Mouse (Mus musculus): ENCODE data around the gene 4930558C23Rik. TPM values are rescaled to one million over a fixed set of nuclear protein-coding genes. Genes with fewer than 3 reads are reported as not detected.
A peak's percentile ranks its signal among the peaks of the same experiment; 100 is the strongest.
"Not testable (repeated sequence)": the region's sequence is repeated elsewhere in the genome, so short reads cannot be mapped to it uniquely, and the experiment has no call there.

The 4930558C23Rik gene
- total RNA-seq (2022) = not detected

DNA sequence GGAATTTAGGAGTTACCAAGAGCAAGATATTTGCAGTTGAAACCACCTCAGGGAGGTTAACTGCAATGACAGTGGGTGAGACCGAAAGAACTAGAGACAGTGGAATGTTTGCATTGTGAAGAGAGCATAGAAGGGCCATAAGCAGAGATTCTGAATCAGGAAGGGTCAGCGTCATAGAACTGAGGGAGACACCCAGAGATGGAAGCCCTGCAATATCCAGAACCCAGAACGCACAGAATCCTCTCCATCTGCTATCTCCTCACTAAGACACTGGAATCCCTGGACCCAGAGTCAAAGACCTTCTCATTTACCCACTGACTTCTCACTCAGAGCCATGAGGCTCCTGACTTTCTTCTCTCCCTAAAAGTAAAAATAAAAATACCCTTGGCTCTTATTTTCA, at the start of gene 4930558C23Rik:
Gene 4930558C23Rik, minus strand, starts transcription at position 101 of the 400 bp plus-strand sequence.
- no peak for DNase-seq

DNA sequence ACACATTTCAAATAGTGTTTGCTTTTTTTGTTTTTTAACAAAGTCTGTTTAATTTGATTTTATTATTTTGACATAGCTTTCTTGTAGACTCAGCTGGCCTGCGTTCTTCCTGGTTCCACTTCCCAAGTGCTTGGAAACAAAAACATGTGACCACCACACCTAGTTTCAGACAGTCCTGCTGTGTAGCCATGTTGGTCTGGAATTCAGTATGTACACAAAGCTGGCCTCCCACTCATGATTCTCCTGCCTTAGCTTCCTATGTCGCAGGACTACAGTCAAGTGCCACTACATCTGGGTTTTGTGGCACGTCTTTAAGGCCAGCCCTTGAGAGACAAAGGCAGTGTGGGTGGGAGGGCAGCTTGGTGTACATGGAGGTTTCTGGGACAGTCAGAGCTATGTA, 48.3 kb upstream of the 4930558C23Rik start:
- DNase-seq = no peak

DNA sequence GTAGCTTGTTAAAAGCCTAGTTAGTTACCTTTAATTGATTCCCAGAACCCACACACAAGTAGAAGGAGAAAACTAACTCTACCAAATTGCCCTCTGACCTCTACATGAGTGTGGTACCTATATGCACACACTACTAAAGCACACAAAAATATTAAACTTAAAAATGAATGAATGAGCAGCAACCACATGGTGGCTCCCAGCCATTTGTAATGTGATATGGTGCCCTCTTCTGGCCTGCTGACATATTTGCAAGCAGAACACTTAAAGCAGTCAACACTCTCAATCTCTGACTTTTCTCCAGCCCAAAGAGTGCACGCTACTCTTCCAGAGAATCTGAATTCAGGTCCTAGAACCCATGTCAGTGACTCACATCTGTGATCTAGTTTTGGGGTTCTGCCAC, 47.8 kb upstream of the 4930558C23Rik start:
- no peak for DNase-seq

- DNase-seq = no peak
These were observed 42.7 kb upstream of the 4930558C23Rik start for GRCm38 (mm10) chr3:95445311-95445710.

DNA sequence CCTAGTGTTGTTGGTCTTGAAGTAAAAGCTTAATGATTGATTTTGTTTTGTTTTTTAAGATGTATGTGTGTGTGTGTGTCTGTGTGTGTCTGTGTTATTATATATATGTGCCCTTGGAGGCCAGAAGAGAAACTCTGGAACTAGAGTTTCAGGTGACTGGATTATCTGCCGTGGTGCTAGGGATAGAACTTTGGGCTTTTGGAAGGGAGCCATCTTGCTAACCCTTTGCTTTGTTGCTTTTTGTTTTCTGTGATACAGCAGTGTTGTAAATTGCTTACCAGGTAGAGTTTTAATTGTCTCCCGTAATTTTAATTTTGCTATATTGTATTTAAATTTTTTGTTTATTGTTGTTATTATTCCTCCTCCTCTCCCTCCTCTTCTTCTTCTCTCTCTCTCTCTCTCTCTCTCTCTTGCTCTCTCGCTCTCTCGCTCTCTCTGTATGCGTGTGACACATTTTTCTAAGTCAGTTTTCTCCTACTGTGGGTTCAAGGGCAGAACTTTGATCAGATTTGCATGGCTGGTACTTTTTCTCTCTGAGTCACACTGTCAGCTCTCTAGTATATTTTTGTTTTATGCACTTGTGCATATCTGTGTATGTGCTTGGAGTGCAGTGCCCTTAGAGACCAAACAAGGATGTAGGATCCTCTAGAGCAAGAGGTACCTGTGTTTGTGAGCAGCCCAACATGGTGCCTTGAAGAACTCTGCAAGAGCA, 39.9 kb upstream of the 4930558C23Rik start:
- DNase-seq = no peak

DNA sequence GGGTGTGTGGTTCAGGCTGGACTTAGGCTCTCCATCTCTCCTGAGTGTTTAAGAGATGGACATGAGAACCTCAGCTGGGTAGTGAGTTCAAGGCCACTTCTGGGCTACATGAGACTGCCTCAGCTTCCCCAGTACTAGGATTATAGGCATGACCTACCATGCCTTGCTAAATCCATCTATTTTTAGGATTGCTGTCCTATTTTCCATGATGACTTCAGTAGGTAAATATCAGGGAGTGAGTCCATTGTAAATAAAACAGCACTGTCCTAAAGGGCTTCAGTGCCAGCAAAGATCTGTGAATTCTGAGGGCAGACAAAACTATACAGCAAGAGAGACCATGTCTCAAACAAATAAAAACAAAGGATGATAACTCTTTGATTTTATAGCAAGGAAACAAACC, 37.0 kb upstream of the 4930558C23Rik start:
- DNase-seq = no peak

- not testable (repeated sequence) for DNase-seq
These were observed 36.0 kb upstream of the 4930558C23Rik start for GRCm38 (mm10) chr3:95438636-95439035.

DNA sequence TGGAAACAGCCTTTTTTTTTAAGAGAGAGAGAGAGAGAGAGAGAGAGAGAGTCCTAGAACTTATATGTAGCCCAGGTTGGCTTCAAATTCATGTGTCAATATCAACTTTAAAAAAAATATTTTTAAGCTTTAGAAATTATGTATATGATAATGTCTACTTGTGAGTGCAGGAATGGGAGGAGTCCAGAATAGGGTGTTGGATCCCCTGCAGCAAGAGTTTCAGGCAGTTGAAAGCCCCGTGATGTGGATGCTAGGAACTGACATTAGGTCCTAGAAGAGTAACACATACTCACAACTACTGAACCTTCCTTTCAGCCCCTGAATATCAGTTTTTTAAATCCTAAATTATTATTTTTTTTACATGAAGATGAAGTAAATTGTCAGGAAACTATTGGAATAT, 32.9 kb upstream of the 4930558C23Rik start:
- DNase-seq = no peak

GRCm38 (mm10) chr3:95434983-95435370, 32.3 kb upstream of the 4930558C23Rik start:
- DNase-seq = no peak

DNA sequence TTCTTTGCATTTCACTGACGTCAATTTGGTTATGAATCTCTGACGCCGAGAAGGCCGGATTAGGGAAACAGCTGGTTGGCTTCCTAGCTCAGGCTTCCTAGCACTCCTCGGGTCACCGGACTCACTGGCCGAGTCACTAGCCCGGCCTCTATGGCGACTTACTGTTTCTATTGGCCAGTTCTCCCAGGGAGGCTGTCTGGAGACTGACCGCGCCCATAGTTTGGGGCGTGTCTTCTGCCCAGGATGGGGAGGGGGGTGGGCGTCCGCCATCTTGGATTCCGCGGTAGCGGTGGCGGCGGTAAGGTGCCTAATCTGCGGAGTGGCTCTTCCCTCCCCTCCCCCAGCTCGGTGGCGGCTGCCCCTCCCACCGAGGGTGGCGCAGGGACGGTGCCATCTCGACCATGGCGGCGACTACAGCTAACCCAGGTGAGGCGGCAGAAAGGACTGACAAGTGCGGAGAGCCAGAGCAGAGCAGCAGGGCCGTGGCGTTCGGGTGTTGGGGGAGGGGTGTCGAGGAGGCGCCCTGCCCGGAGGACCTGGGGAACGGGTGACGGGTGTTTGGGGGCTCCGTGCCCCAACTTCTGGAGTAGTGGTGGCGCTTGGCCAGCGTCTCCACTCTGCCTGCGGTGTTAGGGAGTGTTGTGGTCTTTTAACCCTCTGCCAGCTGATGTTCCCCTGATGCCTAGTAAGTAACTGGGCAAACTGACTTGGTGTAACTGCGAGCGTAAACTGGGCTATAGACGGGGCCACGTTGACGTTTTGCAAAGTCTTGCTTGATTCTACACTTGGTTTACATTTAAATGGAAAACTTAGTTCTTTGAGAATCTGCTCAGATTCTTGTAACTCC, 31.7 kb upstream of the 4930558C23Rik start, which contains the start of gene Arnt:
Gene Arnt, plus strand, starts transcription at position 253 of the 847 bp plus-strand sequence.
- DNase-seq = peak; percentile 94

GRCm38 (mm10) chr3:95433301-95433915, 30.8 kb upstream of the 4930558C23Rik start:
- no peak for DNase-seq

DNA sequence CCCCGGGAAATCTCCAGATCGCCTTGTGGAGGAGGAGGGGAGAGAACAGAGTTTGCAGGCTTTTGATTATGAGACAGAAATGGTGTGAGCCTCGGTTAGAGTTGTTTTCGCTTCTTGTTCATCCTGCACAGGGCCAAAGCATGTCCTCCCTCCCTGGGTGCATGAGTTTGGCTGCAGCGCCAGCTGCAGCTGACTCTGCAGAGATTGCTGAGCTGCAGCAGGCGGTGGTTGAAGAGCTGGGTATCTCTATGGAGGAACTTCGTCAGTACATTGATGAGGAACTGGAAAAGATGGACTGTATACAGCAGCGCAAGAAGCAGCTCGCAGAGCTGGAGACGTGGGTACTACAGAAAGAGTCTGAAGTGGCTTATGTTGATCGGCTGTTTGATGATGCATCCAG, 25.8 kb upstream of the 4930558C23Rik start:
- not testable (repeated sequence) for DNase-seq

GRCm38 (mm10) chr3:95427891-95428238, 25.2 kb upstream of the 4930558C23Rik start:
- DNase-seq = not testable (repeated sequence)

GRCm38 (mm10) chr3:95427117-95427890, 24.7 kb upstream of the 4930558C23Rik start:
- not testable (repeated sequence) for DNase-seq

- DNase-seq = not testable (repeated sequence)
These were observed 23.8 kb upstream of the 4930558C23Rik start for GRCm38 (mm10) chr3:95426476-95426875.

DNA sequence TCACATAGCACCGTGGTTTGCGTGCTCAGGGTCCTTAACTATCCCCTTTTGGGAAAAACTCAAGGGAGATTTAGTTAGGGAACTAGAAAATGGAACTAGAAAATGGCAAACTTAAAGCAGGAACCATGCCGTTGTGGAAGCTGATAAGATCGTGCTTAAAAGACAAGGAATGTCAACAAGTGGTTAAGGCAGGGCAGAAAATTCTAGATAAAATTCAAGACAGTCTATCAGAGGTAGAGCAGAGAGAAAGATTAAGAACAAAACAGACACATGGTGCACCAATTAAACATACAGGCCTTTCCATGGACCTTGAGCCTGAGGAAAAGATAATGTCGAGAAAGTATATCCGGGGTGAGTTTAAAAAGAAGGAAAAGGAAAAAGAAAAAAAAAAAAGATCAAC, 15.2 kb upstream of the 4930558C23Rik start:
- no peak for DNase-seq

GRCm38 (mm10) chr3:95412268-95412667, 9.6 kb upstream of the 4930558C23Rik start:
- no peak for DNase-seq

DNA sequence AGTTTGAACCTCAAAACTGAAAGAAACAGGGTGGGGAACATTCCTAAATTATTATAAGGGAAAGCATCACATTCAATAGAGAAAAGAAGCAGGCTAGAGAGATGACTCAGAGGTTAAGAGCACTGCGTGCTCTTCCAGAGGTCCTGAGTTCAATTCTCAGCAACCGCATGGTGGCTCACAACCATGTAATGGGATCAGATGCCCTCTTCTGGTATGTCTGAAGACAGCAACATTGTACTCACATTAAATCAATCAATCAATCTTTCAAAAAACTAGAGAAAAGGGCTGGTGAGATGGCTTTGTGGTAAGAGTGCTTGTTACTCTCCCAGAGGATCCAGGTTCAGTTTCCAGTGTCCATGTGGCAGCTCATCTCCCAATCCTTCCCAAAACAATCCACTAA, 6.2 kb upstream of the 4930558C23Rik start:
- DNase-seq = no peak

DNA sequence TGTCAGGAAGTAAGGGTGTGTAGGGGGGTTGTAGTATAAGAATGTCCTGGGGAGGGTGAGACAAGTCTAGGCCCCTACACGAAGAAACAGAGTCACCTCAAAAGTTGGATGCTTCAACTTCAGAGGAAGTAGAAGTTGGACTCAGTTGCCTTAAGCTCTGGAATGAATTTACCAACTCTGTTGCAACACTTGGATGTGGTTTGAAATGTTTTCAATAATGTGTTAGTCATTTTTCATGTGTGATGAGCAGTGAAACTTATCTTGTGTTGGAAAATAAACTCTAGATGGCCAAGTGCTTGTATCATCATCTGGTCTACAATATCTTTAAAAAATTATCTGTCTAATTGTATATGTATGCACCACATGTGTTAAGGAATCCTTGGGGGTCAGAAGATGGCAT, 5.1 kb upstream of the 4930558C23Rik start:
- DNase-seq = no peak

DNA sequence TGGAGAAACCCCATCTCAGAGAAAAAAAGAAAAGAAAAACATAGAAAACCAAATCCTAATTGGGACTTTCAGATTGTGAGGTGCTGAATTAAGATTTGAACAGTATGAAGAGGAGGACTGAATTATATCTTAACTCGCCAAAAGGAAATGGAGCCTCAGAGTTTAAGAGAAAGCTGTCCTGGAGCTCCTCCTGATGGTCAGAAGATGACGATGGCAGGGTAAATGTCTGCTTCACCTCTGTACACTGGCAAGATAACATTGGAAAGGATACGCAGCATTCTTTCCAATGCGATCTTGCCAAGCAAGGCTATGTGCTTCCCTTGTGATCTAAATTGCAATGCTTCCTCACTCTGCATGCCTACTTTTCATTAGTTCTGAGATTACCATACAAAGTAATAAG, 8.3 kb downstream of the 4930558C23Rik start:
- DNase-seq = no peak

GRCm38 (mm10) chr3:95385401-95386075, 17.1 kb downstream of the 4930558C23Rik start:
- no peak for DNase-seq

DNA sequence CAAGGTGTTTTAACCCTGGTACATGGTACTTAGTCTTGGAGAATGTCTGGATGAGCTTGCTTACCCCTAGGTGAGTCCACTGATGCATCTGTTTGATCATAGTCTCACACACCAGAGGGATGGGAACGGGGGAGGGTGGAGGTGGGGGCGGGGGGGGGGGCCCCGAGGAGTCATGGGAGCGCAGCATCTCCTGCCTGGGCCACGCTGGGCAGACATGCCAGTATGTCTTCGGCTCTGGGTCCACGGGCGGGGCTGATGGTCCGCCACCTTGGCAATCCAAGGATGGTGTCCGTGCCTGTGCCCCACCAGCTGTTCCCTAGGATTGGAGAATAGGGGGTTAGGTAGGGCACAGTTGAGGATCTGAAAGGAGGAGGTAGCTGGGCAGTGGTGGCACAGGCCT, 29.4 kb downstream of the 4930558C23Rik start:
- no peak for DNase-seq

Measured in adrenal gland, adult 8-10 months (tissue).